Mouse (Mus musculus) intestine, postnatal 0 days (tissue): ENCODE results near the gene Eif6. TPM values are rescaled to one million over a fixed set of nuclear protein-coding genes. Genes with fewer than 3 reads are reported as not detected.

ENCODE experiments used
- ATAC-seq: fragments of 200-750 bp; cut with Nextera tagmentation; 2 replicates; pipeline ENCODE4 v1.8.0; 2017; ENCODE audit warnings: mild to moderate bottlenecking, moderate TSS enrichment, moderate library complexity
- H3K27ac ChIP-seq: fragments of 300-500 bp; sonication (generic); 2 replicates; pipeline ENCODE4 v1.5.1; 2014; ENCODE audit warnings: mild to moderate bottlenecking, low read depth, low read length, moderate library complexity
- H3K27me3 ChIP-seq: fragments of 300-500 bp; sonication (generic); replicated peaks from 2 replicates; pipeline ENCODE4 v1.6.1; 2014; ENCODE audit warnings: low read length, mixed read lengths; ENCODE audit not compliant: control insufficient read depth, insufficient read depth
- H3K36me3 ChIP-seq: fragments of 300-500 bp; sonication (generic); 2 replicates; pipeline ENCODE4 v1.6.1; 2014; ENCODE audit warnings: mild to moderate bottlenecking, moderate library complexity; ENCODE audit not compliant: control insufficient read depth, insufficient read depth
- H3K4me1 ChIP-seq: fragments of 300-500 bp; sonication (generic); replicated peaks from 2 replicates; pipeline ENCODE4 v1.6.1; 2014; ENCODE audit warnings: antibody characterized with exemption, low read length, mixed read lengths; ENCODE audit not compliant: control insufficient read depth, insufficient read depth
- H3K4me2 ChIP-seq: fragments of 300-500 bp; sonication (generic); replicated peaks from 2 replicates; pipeline ENCODE4 v1.6.1; 2014; ENCODE audit warnings: low read depth, mild to moderate bottlenecking, moderate library complexity
- H3K4me3 ChIP-seq: fragments of 300-500 bp; sonication (generic); 2 replicates; pipeline ENCODE4 v1.5.1; 2014; ENCODE audit warnings: low read depth, low read length
- H3K9ac ChIP-seq: fragments of 300-500 bp; sonication (generic); 2 replicates; pipeline ENCODE4 v1.6.1; 2014; ENCODE audit warnings: mild to moderate bottlenecking, low read depth, low read length
- H3K9me3 ChIP-seq: fragments of 300-500 bp; sonication (generic); 2 replicates; pipeline ENCODE4 v1.6.1; 2016; ENCODE audit warnings: mixed run types; ENCODE audit not compliant: control insufficient read depth
- CTCF ChIP-seq: sonication (generic); IDR thresholded peaks from 2 replicates; pipeline ENCODE4 v1.5.1; 2016; ENCODE audit warnings: low read depth, mild to moderate bottlenecking, control low read depth, antibody characterized with exemption, moderate library complexity
- WGBS: fragments of 180-500 bp; shearing (Covaris S2); extraction: QIAGEN DNeasy Blood & Tissue Kit; methylation state at CpG from one replicate; pipeline ENCODE4 v1.1.7; 2014; 5-methylcytosine and 5-hydroxymethylcytosine counted together
- polyA plus RNA-seq: library from polyadenylated mRNA; unstranded; fragments of >200 nt; fragmentation: Nextera tagmentation; extraction: Ambion mirVana; gene quantifications from 2 replicates; pipeline ENCODE4 v1.2.1, GENCODE M21; 2015

Gene Eif6
- polyA plus RNA-seq, 1 experiment from 2014 or later = 321 TPM

- H3K9ac ChIP-seq = peak within 1 kb of the TSS; percentile 79
- H3K4me3 ChIP-seq = peak within 1 kb of the TSS; percentile 57
- H3K36me3 ChIP-seq = peaks cover 29% of the 10 kb centered on the region
- peak within 1 kb of the TSS; percentile 95 for H3K27ac ChIP-seq
- no peak for ATAC-seq
- H3K4me2 ChIP-seq = peak within 1 kb of the TSS; percentile 75
- no peak for TF ChIP-seq CTCF
- no peaks in the 10 kb centered on the region for H3K27me3 ChIP-seq
- peaks cover 7% of the 10 kb centered on the region for H3K4me1 ChIP-seq
- H3K9me3 ChIP-seq = no peaks in the 10 kb centered on the region
Measured at GRCm38 (mm10) chr2:155819392-155819448, 7.5 kb downstream of the Eif6 start, which contains the start of gene BC029722. BC029722 (minus strand) TSS chr2:155819426.

GRCm38 (mm10) chr2:155818596-155819391, 7.9 kb downstream of the Eif6 start:
- Histone ChIP-seq H3K4me2 (peak overlapping the region; percentile 75), H3K4me1 (peaks cover 7% of the 10 kb centered on the region), H3K9ac (peak overlapping the region; percentile 79), H3K27ac (peak overlapping the region; percentile 95), H3K4me3 (peak overlapping the region; percentile 57), H3K27me3 (no peaks in the 10 kb centered on the region), H3K9me3 (no peaks in the 10 kb centered on the region), H3K36me3 (peaks cover 26% of the 10 kb centered on the region)
- 1% methylated on average over 37 of the region's 37 CpGs for WGBS
- peak; percentile 29; the same call in 1 of the 2 replicates for TF ChIP-seq CTCF
- peak; percentile 84 for ATAC-seq

GRCm38 (mm10) chr2:155817301-155818245, 9.2 kb downstream of the Eif6 start:
- H3K9me3 ChIP-seq = no peaks in the 10 kb centered on the region
- no peak for ATAC-seq
- H3K4me3 ChIP-seq = 0 out of 2 replicates have a peak overlapping the region, but pooled peaks have one; percentile 57
- peaks cover 14% of the 10 kb centered on the region for H3K36me3 ChIP-seq
- peaks cover 7% of the 10 kb centered on the region for H3K4me1 ChIP-seq
- H3K9ac ChIP-seq = no peak overlapping the region
- TF ChIP-seq CTCF = no peak
- H3K27ac ChIP-seq = no peak overlapping the region
- peak overlapping the region; percentile 75 for H3K4me2 ChIP-seq
- 70% methylated on average over 10 of the region's 10 CpGs for WGBS
- H3K27me3 ChIP-seq = no peaks in the 10 kb centered on the region

- ATAC-seq = no peak
- no peak overlapping the region for H3K4me3 ChIP-seq
- H3K4me2 ChIP-seq = no peak overlapping the region
- peaks cover 7% of the 10 kb centered on the region for H3K4me1 ChIP-seq
- no peaks in the 10 kb centered on the region; the same call in 1 of the 2 replicates for H3K27me3 ChIP-seq
- peaks cover under 1% of the 10 kb centered on the region; the same call in 1 of the 2 replicates for H3K36me3 ChIP-seq
- 100% methylated on average over 1 of the region's 1 CpGs for WGBS
- no peak for TF ChIP-seq CTCF
- H3K9ac ChIP-seq = no peak overlapping the region
- no peaks in the 10 kb centered on the region for H3K9me3 ChIP-seq
- no peak overlapping the region for H3K27ac ChIP-seq
Measured at GRCm38 (mm10) chr2:155816179-155816578, 10.5 kb downstream of the Eif6 start.

GRCm38 (mm10) chr2:155814829-155815228, 11.9 kb downstream of the Eif6 start:
- Histone ChIP-seq H3K36me3 (no peaks in the 10 kb centered on the region), H3K27me3 (no peaks in the 10 kb centered on the region; the same call in 1 of the 2 replicates), H3K9ac (no peak overlapping the region), H3K4me2 (no peak overlapping the region), H3K4me1 (peaks cover 7% of the 10 kb centered on the region), H3K27ac (no peak overlapping the region), H3K4me3 (no peak overlapping the region), H3K9me3 (no peaks in the 10 kb centered on the region)
- ATAC-seq = no peak
- 23% methylated on average over 5 of the region's 5 CpGs for WGBS
- TF ChIP-seq CTCF = no peak

- Histone ChIP-seq H3K9ac (no peak overlapping the region), H3K4me2 (no peak overlapping the region), H3K36me3 (no peaks in the 10 kb centered on the region), H3K27ac (no peak overlapping the region), H3K4me3 (no peak overlapping the region), H3K27me3 (no peaks in the 10 kb centered on the region; the same call in 1 of the 2 replicates), H3K4me1 (no peaks in the 10 kb centered on the region), H3K9me3 (no peaks in the 10 kb centered on the region)
- no peak for ATAC-seq
- TF ChIP-seq CTCF = no peak
- 80% methylated on average over 4 of the region's 4 CpGs for WGBS
Measured at GRCm38 (mm10) chr2:155812637-155813036, 14.1 kb downstream of the Eif6 start.
